In genomic region chr19:5050047-5050905, GRCm38 (mm10) we compare ENCODE assay signal across 7 mouse cellular contexts. TPM values are rescaled to one million over a fixed set of nuclear protein-coding genes. Genes with fewer than 3 reads are reported as not detected.
DNase-seq lines count a peak whose midpoint lies in the region; ATAC-seq lines count a peak whose summit lies in the region.

Gene Rin1 (plus strand): TSS chr19:5050481.

- H3K36me3 ChIP-seq in midbrain, embryonic 12.5 days: peaks cover 42% of the 10 kb centered on the region

- peaks cover 25% of the 10 kb centered on the region for H3K4me1 ChIP-seq in midbrain, embryonic 12.5 days

- H3K9me3 ChIP-seq in midbrain, embryonic 12.5 days: no peaks in the 10 kb centered on the region

- peak within 1 kb of the TSS; percentile 15; the same call in 1 of the 2 replicates for H3K27ac ChIP-seq in midbrain, embryonic 12.5 days (replicated peaks)

- peaks cover 58% of the 10 kb centered on the region for H3K27me3 ChIP-seq in midbrain, embryonic 12.5 days

- WGBS in midbrain, embryonic 12.5 days: 14% methylated on average over 14 of the region's 14 CpGs

- H3K9ac ChIP-seq in midbrain, embryonic 12.5 days (replicated peaks): 0 out of 2 replicates have a peak within 1 kb of the TSS, but pooled peaks have one; percentile 28

- H3K4me3 ChIP-seq in midbrain, embryonic 12.5 days: peak within 1 kb of the TSS; percentile 6; the same call in 1 of the 2 replicates

- peak within 1 kb of the TSS; percentile 11; the same call in 1 of the 2 replicates for H3K4me2 ChIP-seq in midbrain, embryonic 12.5 days (replicated peaks)

- ATAC-seq in frontal cortex, adult (ENCODE audit: low TSS enrichment): peak; percentile 55
- peak; percentile 48 for ATAC-seq in inflammation-experienced regulatory T-cells, adult 6 months
- ATAC-seq in midbrain, embryonic 12.5 days (ENCODE audit: low FRiP score, low read depth): peak; percentile 50

- DNase-seq in ES-CJ7 (ENCODE audit: low read depth, low spot score): peak; percentile 89
- peak; percentile 54 for DNase-seq in adrenal gland, postnatal 10 days
- DNase-seq in left cerebral cortex, postnatal 10 days (ENCODE audit: extremely low spot score in 1 of 2, low spot score in 2 of 2): peak; percentile 70 to 71
- peak; percentile 61 for DNase-seq in urinary bladder, postnatal 25 days (ENCODE audit: low spot score)

- intact Hi-C loops in left cerebral cortex, postnatal 10 days (cut with DNase I): no loop called here

RNA-seq across cellular contexts. Expression of gene Rin1, which starts in this region (rescaled TPM):
- total RNA-seq in adrenal gland, postnatal 10 days (2021): 1 to 10 TPM; 1.7 to 3.7 TPM
- polyA plus RNA-seq in inflammation-experienced regulatory T-cells, adult 6 months (2017; shearing (Covaris generic)): under 1 TPM in 1 of 3 experiments, not detected in 2; 0.19 TPM
- 10 to 100 TPM; 16.9 to 24.1 TPM for total RNA-seq in left cerebral cortex, postnatal 10 days (2021)
- 1.7 and 2.0 TPM in 2 replicates for polyA plus RNA-seq in midbrain, embryonic 12.5 days (2016; fragmentation: Nextera tagmentation; extraction: Ambion mirVana)

Comparison
In these comparisons a context has a peak if more than half of its experiments do, and no peak if none do; other contexts are left out.
1. Peak in every context shown above with its lines: DNase-seq, ATAC-seq, H3K4me3 ChIP-seq and H3K27ac ChIP-seq.
2. Peak in ATAC-seq in inflammation-experienced regulatory T-cells, adult 6 months; RNA of the gene not detected or under 1 TPM.